Mouse (Mus musculus) adipocyte (in vitro differentiated cells): ENCODE measurements around the gene Med20.

Experiments used
- DNase-seq: peaks from one replicate; pipeline ENCODE4 v3.0.0-alpha.2; 2016; ENCODE audit warnings: low spot score

Med20 gene

GRCm38 (mm10) chr17:47610849-47611660 is at the start of gene Med20, which contains the start of the genes Bysl and Gm20517:
Gene Med20, plus strand, starts transcription at chr17:47611582.
Gene Bysl, minus strand, starts transcription at chr17:47611492.
Gene Gm20517, plus strand, starts transcription at chr17:47611589.
- DNase-seq, result peak; percentile 98

- no peak for DNase-seq
Measured at GRCm38 (mm10) chr17:47562875-47563274, 48.5 kb upstream of the Med20 start.

GRCm38 (mm10) chr17:47564612-47565011 is 46.8 kb upstream of the Med20 start:
- DNase-seq, result no peak

- no peak for DNase-seq
Measured at GRCm38 (mm10) chr17:47566133-47566532, 45.2 kb upstream of the Med20 start.

GRCm38 (mm10) chr17:47567271-47567670 is 44.1 kb upstream of the Med20 start:
- DNase-seq, result no peak

GRCm38 (mm10) chr17:47568389-47568788 is 43.0 kb upstream of the Med20 start:
- DNase-seq, result no peak

- DNase-seq, result no peak
Measured at GRCm38 (mm10) chr17:47568951-47569527, 42.3 kb upstream of the Med20 start.

DNA sequence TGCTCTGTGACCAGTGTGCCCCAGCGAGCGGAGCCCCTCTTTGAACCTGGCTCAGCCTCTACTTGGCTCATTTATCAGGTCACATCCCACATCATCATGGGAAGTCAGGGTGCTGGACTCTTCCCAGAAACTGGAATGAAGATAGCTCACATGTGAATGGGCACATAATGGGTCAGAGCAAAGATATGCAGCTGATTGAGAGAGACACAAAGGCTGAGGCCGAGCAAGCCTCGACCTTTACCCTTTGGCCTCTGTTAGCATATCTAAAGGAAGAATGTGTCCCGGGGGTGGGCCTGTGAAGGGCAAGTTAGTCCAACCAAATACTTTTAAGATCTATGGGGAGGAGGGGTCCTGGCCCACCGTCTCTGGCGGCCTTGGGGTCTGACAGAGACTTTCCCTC is 39.8 kb upstream of the Med20 start:
- DNase-seq, result no peak

GRCm38 (mm10) chr17:47572436-47572835 is 38.9 kb upstream of the Med20 start:
- DNase-seq, result no peak

DNA sequence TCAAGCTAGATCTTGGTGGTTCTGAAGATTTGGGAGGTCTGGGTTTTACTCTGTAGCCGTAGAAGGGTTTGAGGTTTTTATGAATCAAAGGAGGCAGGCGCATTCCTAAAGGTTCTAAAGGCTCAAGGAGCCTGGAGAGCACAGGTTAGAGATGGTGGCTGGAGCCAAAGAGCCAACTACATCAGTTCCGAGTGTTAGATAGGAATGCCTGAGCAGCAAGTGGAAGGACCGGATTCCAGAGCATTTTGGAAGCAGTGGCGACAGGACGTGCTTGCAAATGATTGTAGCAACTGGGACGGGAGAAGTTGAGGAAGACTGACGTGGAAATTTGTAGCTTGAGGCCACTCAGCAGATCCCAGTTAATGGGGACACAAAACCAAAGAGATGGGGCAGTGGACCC is 37.4 kb upstream of the Med20 start:
- DNase-seq, result no peak

DNA sequence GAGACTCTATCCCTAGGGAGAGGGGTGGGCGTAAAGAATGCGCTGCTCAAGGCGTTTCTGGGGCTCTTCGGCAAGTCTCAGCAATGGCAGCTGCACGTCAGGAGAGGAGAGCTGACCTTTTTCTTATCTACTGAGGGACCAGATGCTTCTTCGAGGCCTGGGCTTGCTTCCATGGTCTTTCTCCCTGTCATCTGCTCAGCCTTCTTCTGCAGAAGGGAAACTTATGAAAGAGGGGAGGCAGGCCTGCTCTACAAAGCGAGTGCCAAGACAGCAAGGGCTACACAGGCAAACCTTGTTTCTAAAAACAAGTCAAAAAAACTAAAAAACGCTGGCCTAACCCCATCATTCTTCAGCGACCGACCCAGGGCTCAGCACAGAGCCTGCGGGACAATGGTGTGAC is 36.6 kb upstream of the Med20 start:
- DNase-seq, result no peak

DNA sequence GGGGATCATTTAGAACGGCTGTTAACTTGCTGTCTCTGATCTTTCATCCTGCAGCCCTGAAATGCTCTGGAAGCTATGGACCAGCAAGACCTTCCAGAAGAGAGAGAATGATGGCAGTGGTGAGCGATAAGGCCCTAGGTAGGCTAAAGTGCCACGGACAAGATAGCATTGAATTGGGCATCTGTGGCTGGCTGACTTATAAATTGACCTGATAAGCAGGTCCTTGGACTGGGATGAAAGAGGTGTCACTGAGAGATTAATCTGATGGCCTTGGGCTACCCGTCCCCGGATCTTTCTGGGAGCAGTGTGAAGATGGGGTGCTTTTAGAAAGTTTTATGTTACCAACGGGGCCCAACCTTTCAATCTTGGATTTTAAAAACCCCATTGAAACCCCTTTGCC is 32.7 kb upstream of the Med20 start:
- no peak for DNase-seq

DNA sequence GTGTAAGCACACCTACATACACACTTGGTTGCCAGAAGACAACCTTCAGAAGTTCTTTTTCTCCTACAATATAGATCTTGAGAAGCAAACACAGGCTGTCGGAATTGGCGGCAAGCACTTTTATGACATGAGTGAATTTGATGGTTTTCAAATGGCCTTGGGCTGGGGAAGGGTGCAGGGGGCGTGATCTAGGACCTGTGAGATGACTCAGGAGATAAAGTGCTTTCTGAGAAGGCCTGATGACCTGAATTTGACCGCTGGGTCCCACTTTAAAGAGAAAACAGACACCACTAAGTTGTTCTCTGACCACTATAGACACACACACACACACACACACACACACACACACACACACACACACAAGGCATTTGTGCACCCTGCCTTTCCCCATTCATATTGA is 30.4 kb upstream of the Med20 start:
- DNase-seq, result no peak

DNA sequence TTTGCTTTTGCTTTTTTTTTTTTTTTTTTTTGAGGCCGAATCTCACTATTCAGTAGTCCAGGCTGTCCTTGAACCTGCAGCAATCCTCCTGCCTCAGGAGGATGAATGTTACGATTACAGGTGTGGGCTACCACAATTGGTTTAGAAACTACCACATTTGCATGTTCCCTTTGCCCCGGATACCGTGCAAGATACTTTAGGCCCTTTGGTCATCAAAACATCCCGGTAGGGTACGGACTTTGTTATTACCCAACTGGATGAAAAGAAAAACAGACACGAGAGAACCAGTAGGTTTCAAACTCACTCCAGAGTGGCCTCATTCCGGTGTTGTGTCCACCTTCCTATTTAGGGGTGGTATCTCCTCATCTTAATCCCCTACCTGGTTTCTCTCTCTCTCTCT is 22.9 kb upstream of the Med20 start:
- no peak for DNase-seq

GRCm38 (mm10) chr17:47591073-47591472 is 20.3 kb upstream of the Med20 start:
- DNase-seq, result no peak

DNA sequence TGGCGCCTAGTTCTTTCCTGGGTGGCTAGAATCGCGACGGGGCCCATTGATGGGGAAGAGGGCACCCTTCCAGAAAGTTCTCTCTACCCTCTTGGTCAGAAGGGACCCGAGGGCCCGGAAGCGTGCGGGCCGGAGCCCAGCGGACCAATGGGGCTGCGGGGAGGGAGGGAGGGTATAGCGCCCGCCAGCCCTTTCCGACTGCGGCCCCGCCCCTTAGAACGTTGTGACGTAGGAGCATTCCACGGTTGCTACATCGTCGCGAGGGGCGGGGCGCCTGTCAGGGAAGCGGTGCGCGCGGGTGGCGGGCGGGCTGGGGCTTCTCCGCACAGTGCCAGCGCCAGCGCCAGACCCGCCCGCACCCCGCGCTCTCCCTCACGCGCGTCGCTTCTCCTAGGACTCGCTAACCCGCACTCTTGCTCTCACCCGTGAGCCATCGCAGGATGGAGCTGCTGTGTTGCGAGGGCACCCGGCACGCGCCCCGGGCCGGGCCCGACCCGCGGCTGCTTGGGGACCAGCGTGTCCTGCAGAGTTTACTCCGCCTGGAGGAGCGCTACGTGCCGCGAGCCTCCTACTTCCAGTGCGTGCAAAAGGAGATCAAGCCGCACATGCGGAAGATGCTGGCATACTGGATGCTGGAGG is 18.0 kb upstream of the Med20 start:
- peak; percentile 96 for DNase-seq

- DNase-seq, result peak; percentile 63
Measured at GRCm38 (mm10) chr17:47593854-47594182, 17.6 kb upstream of the Med20 start.

- no peak for DNase-seq
Measured at GRCm38 (mm10) chr17:47594183-47594968, 17.0 kb upstream of the Med20 start.

DNA sequence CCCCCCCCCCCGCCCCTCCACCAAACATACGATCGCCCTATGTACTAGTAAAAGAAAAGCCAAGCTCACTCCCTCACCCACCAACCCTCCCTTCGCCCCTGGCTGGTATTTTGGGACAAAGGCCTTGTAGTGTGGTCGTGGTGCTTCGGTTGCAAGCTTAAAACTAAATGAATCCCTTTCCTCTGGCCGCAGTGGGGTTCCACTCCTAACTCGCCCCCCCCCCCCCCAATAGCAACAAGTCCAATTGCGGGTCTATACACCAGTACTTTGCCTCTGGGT is 16.5 kb upstream of the Med20 start:
- peak; percentile 60 for DNase-seq

GRCm38 (mm10) chr17:47595248-47596161 is 15.9 kb upstream of the Med20 start:
- peak; percentile 88 for DNase-seq

- no peak for DNase-seq
Measured at GRCm38 (mm10) chr17:47596162-47596838, 15.1 kb upstream of the Med20 start.
